Mouse (Mus musculus): ENCODE data around the gene Habp4.

The Habp4 gene

DNA sequence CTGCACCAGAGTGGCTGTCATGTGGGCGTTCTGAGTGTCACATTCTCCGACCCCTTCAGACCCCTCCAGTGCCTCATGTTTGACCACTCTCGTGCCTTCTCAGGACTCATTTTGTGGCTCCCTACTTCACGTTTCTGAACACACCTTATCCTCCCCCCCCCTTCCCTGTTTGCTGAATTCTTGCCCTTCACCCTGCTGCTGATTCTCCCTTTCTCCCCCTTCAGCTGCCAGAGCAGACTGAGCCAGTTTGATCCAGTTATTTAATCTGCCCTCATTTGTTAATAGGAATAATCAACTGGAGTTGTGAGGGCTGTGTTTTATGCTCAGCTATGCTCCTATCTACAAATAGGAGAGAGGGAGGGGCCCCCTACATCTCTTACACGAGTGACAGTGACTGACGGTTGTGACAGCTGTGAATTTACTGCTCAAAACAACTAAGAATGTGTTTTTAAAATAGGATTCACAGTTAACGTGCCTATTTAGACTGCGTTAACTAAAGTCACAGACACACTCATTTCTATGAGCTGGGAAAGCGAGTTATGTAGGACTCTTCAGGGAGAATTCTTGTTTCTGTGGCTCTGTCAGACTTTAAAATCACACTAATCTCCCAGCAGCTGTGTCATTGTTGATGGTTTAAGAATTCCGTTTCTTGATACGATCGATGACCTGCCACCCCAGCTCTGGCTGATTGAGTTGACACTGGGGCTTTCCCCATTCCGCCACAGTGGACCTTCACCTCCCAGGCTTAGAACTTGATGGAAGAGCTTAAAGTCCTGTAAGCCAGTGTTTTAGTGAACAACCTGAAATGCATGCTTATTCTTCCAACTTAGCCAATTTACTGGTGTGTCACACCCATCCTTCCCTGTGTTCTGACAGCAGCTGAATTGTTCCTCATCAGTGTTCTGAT lies 17.4 kb downstream of the Habp4 start:
- no peak for DNase-seq

DNA sequence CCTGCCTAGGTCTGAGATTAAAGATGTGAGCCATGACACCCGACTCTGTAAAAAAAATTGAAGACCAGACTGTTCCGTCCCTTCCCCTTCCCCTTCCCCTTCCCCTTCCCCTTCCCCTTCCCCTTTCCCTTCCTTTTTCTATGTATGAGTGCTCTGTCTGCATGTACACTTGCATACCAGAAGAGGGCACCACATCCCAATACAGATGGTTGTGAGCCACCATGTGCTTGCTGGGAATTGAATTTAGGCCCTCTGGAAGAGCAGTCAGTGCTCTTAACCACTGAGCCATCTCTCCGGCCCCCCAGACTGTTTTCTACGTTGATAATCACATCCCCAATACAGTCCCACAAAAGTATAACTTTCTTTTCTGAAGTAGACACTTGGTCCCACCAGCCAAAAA lies 18.7 kb downstream of the Habp4 start:
- no peak for DNase-seq

DNA sequence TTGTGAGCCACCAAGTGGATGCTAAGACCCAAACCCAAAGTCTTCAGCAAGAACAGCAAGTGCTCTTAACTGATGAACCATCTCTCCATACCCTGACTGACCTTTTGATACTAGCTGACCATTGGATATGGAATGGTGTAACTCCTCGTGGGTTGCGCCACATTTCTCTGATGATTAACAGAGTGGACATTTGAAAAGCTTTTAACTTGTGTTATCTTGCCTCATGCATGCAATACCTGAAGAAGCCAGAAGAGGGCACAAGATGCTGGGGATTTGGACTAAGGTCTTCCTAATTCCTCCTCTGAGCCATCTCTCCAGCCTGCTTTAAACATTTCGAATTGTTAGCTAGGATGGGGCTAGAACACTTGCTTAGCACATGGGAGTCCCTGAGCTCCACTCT lies 19.3 kb downstream of the Habp4 start:
- DNase-seq, result peak; percentile 39 to 65

DNA sequence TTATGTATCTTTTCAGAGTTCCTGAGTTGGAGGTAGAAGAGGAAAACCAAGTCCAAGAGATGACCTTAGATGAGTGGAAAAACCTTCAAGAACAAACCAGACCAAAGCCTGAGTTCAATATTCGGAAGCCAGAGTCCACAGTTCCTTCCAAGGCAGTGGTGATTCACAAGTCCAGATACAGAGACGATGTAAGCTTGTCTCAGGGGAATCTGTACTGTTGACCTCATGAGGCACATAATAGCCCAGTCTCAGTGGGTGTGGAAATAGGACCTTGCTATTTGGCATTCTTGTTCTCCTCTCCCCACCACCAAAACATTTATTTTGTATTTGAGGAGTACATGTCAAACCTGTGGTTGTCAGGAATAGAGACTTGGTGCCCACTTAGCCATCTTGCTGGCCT lies 20.5 kb downstream of the Habp4 start:
- no peak for DNase-seq

DNA sequence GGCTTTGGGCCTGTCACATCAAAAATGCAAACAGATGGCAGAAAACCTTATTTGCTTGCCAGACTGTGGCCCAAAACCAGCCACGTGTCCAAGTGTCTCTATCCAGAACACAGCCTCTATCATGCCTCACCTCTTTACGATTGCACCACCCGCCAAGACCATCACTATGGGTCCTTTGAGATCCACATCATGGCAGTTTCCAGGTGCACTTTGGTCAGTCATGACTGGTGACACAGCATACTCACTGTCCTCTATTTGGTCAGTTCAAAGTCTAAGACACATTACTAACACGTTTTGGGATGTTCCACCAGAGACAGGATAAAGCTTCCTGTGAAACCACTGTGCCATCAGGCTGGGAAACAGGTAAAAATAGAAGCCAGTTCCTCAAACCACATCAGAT lies 22.0 kb downstream of the Habp4 start:
- DNase-seq, result no peak

DNA sequence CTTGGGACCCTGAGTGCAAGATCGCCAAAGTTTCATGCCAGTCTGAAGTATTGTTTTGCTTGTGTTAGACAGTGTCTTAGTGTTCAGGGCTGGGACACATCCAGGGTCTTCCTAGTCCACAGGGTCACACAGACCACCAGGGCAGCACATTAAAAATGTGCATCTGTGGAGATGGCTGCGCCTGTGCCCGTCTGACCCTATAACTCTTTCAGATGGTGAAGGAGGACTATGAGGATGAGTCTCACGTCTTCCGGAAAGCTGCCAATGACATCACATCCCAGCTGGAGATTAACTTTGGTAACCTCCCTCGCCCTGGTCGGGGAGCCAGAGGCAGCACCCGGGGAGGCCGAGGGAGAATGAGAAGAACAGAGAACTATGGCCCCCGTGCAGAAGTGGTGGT lies 22.7 kb downstream of the Habp4 start:
- DNase-seq, result no peak

DNA sequence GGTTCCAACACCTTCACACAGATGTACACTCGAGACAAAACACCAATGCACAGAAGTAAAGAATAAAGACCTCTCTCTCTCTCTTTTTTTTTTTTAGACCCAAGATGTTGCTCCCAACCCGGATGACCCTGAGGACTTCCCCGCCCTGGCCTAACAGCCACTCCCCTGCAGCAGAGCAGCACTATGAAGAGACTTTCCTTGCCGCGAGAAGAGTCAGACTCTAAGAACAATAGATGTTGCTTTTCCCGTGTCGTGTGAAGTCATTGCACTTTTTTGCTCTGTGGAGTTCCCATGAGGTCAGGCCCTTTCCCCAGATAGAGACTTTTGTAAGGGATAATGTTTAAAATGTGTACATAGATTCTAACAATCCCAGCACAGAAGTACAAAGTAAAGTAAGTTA lies 23.6 kb downstream of the Habp4 start:
- no peak for DNase-seq

DNA sequence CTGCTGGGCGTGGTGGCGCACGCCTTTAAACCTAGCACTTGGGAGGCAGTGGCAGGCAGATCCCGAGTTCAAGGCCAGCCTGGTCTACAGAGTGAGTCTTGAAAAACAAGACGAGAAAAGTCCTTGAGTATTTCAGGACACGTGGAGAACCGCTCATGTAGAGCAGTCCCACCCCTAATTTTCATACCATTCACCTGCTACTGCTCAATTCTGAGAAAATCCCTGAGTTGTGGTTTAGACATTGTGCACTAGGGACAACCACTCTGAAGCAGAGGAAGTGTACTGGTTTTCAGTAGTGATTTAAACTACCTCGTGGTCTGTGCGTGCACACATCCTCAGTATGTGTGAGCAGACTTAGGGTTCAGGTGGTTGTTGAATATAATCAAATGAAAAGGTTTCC lies 24.0 kb downstream of the Habp4 start:
- DNase-seq, result no peak

DNA sequence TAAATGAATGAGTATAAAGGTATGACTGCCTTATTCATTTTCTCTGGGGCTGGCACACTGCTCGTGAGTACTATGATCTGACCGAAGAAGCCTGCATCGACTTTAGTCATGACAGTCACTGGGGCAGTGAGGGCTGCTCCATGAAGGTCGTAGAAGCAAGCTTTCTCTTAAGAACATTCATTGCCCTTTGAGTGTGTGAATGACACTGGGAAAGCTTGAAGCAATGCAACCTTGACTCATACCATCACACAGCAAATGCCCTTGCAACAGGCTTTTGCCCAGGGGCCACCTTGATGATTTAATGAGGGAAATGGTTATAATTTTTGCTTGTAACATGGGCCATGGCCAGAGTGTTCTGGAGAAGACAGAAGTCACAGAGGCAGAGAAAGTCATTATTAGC lies 24.9 kb downstream of the Habp4 start:
- no peak for DNase-seq

DNA sequence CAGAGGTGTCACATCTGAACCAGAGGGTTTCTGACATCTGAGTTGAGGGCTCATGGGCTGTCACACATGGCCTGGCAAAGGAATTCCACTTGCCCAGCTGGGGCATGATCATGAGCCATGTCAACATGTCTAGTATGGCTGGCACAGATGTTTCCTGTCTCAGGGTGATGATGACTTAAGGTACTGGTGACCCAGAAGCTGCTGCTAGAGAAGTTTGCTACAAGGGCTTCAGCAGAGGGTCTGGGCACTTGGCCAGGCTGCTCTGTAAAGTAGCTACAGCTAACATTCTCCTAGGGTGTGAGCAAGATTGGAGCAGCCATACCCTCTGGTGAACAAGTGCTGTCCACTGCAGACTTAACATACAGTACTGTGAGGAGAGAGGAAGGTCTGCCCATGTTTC lies 25.4 kb downstream of the Habp4 start:
- DNase-seq, result no peak

DNA sequence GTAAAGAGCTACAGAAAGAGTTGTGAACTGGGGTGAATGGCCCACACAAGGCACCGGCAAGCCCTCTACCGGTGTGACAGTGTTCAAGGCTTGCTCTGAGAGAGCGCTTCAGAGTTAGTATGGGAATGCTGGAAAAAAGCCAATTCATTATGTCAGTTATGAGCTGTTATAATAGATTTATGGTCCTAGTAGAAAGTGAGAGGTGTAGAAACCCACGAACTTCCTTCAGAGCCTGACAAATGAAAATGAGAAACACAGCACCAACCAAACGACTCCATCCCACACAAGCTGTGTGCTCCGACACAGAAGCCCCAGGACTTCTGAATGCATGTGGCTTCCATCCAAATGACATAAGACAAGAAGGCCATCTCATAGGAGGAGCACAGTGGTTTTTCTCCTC lies 36.3 kb downstream of the Habp4 start:
- DNase-seq, result no peak

DNA sequence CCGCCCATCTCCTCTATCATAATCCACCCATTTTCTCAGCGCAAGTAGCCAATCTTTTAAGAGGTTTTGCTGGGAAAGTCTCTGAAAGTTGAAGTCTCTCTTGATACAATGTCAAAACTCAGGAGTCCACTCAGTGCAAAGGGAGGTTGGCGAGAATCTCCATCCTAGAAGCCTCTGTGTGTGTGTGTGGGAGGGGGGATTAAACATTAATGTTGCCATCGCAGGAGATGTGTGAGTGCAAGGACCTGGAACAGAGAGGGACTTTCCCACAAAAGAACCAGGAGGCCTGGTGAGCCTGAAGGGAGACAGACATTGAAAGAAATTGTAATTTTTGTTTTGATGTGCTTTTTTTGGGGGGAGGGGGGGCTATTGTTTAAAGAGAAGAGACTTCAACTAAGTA lies 36.7 kb downstream of the Habp4 start:
- DNase-seq, result no peak

DNA sequence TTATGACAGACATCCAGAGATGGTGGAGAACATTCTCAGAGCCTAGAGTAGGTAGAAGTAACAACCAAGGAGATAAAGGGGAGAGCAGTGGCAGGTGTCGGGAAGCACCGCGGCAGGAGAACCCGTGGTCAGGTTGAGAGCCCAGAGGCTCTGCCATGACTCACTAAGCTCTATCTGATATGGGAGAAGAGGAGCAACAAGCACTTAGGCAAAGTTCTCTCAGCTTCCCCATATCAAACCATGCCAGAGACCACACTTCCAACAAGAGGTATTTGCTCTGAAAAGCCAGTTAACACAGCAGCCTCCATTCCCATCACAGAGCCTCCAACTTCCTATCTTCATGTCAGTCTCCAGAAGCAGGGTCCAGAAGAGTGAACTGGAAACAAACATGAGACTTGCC lies 39.3 kb downstream of the Habp4 start:
- no peak for DNase-seq

DNA sequence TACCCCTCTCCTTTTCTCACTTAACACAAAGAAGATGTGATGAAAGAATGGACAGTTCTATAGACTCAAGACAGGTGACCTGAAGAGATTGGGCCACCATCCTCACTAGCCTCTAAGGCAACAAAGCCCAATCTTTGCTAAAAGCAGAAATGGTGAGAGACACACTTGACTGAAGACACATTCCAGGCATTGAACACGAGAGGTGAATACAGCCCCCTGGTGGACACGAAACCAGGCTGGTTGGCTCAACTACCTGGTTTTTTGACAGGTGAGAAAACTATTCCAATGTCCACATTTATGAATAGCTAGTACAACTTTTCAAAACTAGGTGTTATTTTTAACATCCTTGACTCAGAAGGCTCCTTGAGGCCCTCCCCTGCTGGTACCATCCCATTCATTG lies 43.1 kb downstream of the Habp4 start:
- no peak for DNase-seq

DNA sequence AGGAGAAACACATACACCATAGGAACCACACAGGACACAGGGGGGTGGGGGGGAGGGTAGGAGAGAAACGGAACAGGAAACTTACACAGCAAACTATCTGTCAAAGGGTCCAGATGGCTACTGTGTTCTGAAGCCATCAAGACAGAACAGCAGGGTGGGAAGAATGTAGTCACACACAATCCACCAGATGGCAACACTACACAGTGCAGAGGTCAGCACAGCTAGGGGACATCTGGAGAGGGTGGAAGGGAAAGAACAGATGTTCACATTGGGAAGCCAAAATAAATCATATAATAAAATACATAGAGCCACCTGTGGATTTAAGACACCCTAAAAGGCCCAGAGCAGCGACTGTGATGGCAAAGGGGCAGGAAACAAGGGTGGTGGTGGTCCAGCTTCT lies 43.6 kb downstream of the Habp4 start:
- no peak for DNase-seq

DNA sequence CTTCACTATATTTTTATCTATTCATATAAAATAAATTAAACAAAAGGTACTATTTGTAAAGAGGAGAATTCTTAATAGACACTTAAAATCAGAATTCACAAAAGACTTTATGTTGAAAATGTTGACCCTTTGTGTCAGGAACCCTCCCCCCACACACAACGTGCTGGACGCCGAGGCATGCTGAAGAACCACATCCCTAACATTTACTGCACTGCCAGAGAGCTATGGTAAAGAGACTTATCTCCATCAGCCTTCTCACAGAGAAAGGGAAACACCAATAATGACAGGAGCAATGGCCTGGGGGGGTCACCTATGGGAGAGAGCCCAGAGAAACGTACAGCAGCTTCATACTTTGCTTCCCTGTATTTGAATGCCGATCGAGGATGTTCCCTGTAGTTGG lies 46.5 kb downstream of the Habp4 start:
- no peak for DNase-seq

DNA sequence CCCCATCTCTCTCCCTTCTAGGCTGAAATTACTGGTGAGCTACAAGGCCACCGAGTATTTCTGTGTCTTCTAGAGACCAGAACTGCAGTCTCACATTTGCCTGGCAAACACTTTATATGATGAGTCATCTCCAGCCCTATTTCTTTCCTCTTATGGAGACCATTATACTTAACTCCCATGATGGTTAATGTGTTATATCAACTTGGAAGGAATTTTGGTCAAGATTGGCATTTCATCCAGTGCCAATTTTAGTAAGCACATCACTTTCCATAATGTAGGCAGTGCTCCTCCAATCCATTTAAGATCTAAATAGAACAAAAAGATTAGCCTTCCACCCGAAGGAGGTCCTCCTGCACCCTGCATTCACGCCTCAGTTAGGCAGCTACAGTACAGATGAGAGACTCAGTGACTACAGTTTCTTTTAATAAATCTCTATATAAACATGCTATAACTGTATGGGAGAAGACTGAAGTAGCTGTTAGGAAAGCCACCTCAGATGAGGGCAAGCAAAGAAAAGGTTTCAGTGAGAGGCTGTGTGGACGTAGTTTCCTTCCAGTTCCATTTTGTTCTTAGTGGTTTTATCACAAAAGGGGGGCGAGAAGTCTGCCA lies 50.5 kb downstream of the Habp4 start:
- no peak for DNase-seq

DNA sequence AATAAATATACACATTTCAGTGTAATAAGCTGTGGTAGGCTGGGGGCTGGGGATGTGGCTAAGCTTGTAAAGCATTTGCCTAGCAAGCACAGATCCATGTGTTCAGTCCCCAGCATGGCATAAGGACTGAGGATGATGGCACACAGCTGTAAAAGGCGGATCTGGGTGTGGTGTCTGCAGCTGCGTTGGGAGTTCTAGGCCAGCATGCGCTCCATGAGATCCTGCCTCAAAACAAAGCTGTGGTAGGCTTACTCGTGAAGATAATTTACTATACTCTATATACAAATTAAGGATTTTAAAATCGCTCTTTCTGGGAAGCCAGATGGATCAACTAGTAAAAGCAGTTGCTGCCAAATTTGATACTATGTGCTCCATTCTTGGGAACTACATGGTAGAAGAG lies 53.3 kb downstream of the Habp4 start:
- no peak for DNase-seq

DNA sequence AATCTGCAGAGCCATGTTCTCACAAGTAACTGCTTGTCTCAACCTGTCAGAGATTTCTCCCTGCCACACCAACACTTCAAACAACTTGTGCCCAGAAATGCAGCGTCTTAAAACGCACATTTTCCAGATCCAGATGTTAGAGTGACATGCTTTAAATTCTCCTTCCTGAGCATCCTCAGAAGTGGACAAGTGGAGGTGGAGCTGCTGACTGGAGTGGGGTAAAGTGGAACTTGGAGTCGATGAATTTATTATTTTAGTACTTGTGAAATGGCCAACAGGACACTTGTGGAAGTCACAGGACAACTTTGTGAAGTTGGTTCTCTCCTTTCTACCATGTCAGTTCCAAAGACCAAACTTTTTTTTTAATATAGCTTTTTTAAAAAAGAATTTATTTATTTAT lies 64.1 kb downstream of the Habp4 start:
- DNase-seq, result no peak

DNA sequence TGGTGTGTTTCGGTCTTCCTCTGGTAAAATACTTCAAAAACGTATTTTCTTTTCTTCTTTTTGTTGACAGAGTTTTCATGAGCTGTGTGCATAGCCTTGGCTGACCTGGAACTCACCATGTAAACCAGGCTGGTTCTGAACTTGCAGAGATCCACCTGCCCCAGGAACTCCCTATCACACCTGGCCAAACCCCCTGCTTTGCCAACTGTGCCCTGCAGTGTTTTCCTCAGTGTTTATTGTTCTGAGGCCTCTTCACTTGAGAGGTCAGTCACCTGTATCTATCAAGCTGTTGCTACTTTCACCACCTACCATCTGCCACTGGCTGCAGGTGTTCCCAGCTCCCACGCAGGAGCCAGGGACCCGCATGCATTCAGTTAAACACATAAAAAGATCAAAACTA lies 65.1 kb downstream of the Habp4 start:
- no peak for DNase-seq

DNA sequence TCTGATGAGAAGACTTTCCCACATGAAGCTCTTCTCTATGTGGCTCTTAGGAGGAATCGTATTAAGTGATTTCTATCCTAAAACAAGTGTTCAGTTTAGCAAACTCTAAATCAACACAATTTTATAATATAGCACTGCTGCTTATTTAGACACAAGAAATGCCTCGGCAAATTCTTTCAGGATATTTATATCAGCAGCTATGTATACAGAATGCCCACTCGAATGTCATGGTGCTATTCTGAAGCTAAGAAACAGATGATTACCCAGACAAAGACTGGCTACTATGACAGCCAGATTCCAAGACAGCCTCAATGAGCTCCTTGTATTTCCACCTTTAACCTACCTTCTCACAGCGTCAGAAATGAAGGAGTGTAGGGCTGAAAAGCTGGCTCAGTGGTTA lies 71.5 kb downstream of the Habp4 start:
- no peak for DNase-seq

DNA sequence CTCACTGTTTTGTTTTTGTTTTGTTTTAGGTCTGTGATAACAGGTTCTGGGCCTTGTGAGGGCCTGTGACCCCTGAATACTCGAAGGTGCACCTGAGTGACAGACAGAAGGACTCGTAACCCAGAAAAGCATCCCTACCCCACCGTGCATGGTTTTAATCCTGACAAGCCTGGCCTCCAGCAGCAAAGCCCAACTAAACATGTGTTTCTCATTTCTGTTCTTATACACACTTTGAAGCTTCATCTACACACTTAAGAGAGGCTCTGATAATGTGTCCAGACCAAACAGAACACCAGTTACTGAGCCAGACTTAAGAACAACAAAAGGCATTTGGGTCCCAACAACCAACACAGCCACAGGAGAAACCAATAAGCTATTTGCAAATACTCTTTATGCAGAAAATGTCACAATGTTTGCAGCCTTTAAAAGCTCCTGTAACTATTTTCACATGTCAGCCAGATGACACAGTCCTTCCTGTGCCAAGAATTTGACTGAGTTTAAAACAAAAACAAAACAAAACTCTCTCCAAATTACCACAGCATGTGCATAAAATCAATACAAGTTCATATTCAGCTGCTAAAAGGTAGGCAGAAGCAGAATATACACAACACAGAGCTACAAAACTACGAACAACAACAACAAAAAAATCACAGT lies 73.6 kb downstream of the Habp4 start:
- no peak for DNase-seq

DNA sequence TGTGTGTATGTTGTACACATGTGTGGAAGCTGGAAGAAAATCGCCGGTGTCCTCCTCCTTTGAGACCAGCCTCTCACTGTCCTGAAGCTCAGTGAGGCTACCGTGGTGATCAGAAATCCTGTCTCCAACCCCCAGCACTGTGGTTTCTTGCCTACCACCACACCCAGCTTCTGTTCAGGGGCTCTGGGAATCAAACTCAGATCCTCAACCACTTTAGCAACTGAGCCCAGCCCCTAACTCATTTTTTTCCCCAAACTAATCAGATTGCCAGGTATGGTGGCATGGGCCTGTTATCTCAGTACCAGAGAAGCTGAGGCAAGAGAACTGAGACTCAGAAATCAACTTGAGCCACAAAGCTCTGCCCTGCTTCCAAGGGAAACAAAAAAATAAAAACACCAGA lies 74.2 kb downstream of the Habp4 start:
- no peak for DNase-seq

All from cerebellum, postnatal 36 days (tissue).